Mouse (Mus musculus): Measurements from ENCODE around the gene Rfx2.

- TF ChIP-seq POLR2A (IDR thresholded peaks at IDR 0.05; ENCODE audit: control insufficient read depth, extremely low read depth, insufficient read depth, low read length, poor library complexity): 0 out of 2 replicates have a peak, but pooled peaks have one; percentile 36
- TF ChIP-seq CTCF (IDR thresholded peaks at IDR 0.05; ENCODE audit: borderline replicate concordance, control insufficient read depth, extremely low read depth, insufficient read depth, low read length, poor library complexity): peak; percentile 24; the same call in 1 of the 2 replicates
These were observed 66.1 kb downstream of the Rfx2 start, which contains the start of gene Dus3l for GRCm38 (mm10) chr17:56764474-56765354.
